Mouse (Mus musculus) stomach, postnatal 0 days (tissue): ENCODE results near the gene Vamp8. TPM values are rescaled to one million over a fixed set of nuclear protein-coding genes. Genes with fewer than 3 reads are reported as not detected.

Experiments
- ATAC-seq: fragments of 200-750 bp; cut with Nextera tagmentation; 2 replicates; pipeline ENCODE4 v1.8.0; 2017; ENCODE audit not compliant: low FRiP score, low TSS enrichment
- DNase-seq: peaks from one replicate; pipeline ENCODE4 v3.0.0-alpha.2; 2016; ENCODE audit warnings: low spot score
- H3K27ac ChIP-seq: fragments of 300-500 bp; sonication (generic); replicated peaks from 2 replicates; pipeline ENCODE4 v1.5.1; 2014; ENCODE audit warnings: mild to moderate bottlenecking, control low read depth
- H3K27me3 ChIP-seq: fragments of 300-500 bp; sonication (generic); 2 replicates; pipeline ENCODE4 v1.6.1; 2014; ENCODE audit warnings: low read length; ENCODE audit not compliant: control insufficient read depth, insufficient read depth
- H3K36me3 ChIP-seq: fragments of 300-500 bp; sonication (generic); 2 replicates; pipeline ENCODE4 v1.6.1; 2014; ENCODE audit warnings: low read length, mixed read lengths; ENCODE audit not compliant: control insufficient read depth, insufficient read depth
- H3K4me1 ChIP-seq: fragments of 300-500 bp; sonication (generic); replicated peaks from 2 replicates; pipeline ENCODE4 v1.6.1; 2014; ENCODE audit warnings: antibody characterized with exemption; ENCODE audit not compliant: control insufficient read depth, insufficient read depth
- H3K4me2 ChIP-seq: fragments of 300-500 bp; sonication (generic); replicated peaks from 2 replicates; pipeline ENCODE4 v1.6.1; 2014; ENCODE audit warnings: low read depth, mild to moderate bottlenecking, control low read depth, moderate library complexity
- H3K4me3 ChIP-seq: fragments of 300-500 bp; sonication (generic); 2 replicates; pipeline ENCODE4 v1.5.1; 2014; ENCODE audit warnings: low read depth, low read length, control low read depth
- H3K9ac ChIP-seq: fragments of 300-500 bp; sonication (generic); 2 replicates; pipeline ENCODE4 v1.6.1; 2014; ENCODE audit warnings: mild to moderate bottlenecking, low read length, control low read depth, mixed read lengths
- H3K9me3 ChIP-seq: fragments of 300-500 bp; sonication (generic); 2 replicates; pipeline ENCODE4 v1.6.1; 2016; ENCODE audit warnings: low read length; ENCODE audit not compliant: control insufficient read depth
- CTCF ChIP-seq: IDR thresholded peaks from 2 replicates; pipeline ENCODE4 v1.5.1; 2016; ENCODE audit warnings: antibody characterized with exemption, low read depth, mild to moderate bottlenecking, moderate library complexity
- EP300 ChIP-seq: optimal IDR thresholded peaks from 2 replicates; pipeline ENCODE3; 2016; ENCODE audit warnings: antibody characterized with exemption
- WGBS: fragments of 180-500 bp; shearing (Covaris S2); extraction: QIAGEN DNeasy Blood & Tissue Kit; methylation state at CpG from one replicate; pipeline ENCODE4 v1.1.7; 2014; 5-methylcytosine and 5-hydroxymethylcytosine counted together
- polyA plus RNA-seq: library from polyadenylated mRNA; unstranded; fragments of >200 nt; fragmentation: Nextera tagmentation; extraction: Ambion mirVana; gene quantifications from 2 replicates; pipeline ENCODE4 v1.2.1, GENCODE M21; 2015

Gene Vamp8
- polyA plus RNA-seq, 1 experiment from 2014 or later, result 368 TPM

- peak overlapping the region; percentile 74 for H3K9ac ChIP-seq
- peak overlapping the region; percentile 71 for H3K4me3 ChIP-seq
- peak; percentile 74 for TF ChIP-seq EP300
- peak; percentile 64 for TF ChIP-seq CTCF
- peak overlapping the region; percentile 82 for H3K4me2 ChIP-seq
- H3K27me3 ChIP-seq, result no peaks in the 10 kb centered on the region
- WGBS, result under 1% methylated on average over 42 of the region's 42 CpGs
- H3K27ac ChIP-seq, result peak overlapping the region; percentile 87
- ATAC-seq (peak; percentile 97), DNase-seq (peak; percentile 96)
- no peaks in the 10 kb centered on the region for H3K9me3 ChIP-seq
- H3K36me3 ChIP-seq, result 0 out of 2 replicates have a peak, but pooled peaks cover 4% of the 10 kb centered on the region
- H3K4me1 ChIP-seq, result peaks cover 9% of the 10 kb centered on the region
Observed at GRCm38 (mm10) chr6:72362132-72363028, 28.1 kb downstream of the Vamp8 start.

- Histone ChIP-seq H3K9ac (peak overlapping the region; percentile 74; the same call in 1 of the 2 replicates), H3K27ac (no peak overlapping the region), H3K4me2 (peak overlapping the region; percentile 82), H3K4me3 (peak overlapping the region; percentile 71), H3K27me3 (no peaks in the 10 kb centered on the region), H3K9me3 (no peaks in the 10 kb centered on the region), H3K36me3 (0 out of 2 replicates have a peak, but pooled peaks cover 4% of the 10 kb centered on the region), H3K4me1 (peaks cover 9% of the 10 kb centered on the region)
- no peak for ATAC-seq
- 46% methylated on average over 5 of the region's 5 CpGs for WGBS
- no peak for DNase-seq
- TF ChIP-seq EP300 (no peak), CTCF (no peak)
Observed at GRCm38 (mm10) chr6:72361121-72361551, 29.4 kb downstream of the Vamp8 start.

GRCm38 (mm10) chr6:72360599-72360935 lies 29.9 kb downstream of the Vamp8 start:
- Histone ChIP-seq H3K27me3 (no peaks in the 10 kb centered on the region), H3K9ac (no peak overlapping the region), H3K36me3 (0 out of 2 replicates have a peak, but pooled peaks cover 4% of the 10 kb centered on the region), H3K4me3 (no peak overlapping the region), H3K4me1 (peaks cover 9% of the 10 kb centered on the region), H3K4me2 (peak overlapping the region; percentile 82; the same call in 1 of the 2 replicates), H3K9me3 (no peaks in the 10 kb centered on the region), H3K27ac (no peak overlapping the region)
- TF ChIP-seq EP300 (no peak), CTCF (no peak)
- 38% methylated on average over 7 of the region's 7 CpGs for WGBS
- ATAC-seq (no peak), DNase-seq (no peak)

- H3K27ac ChIP-seq, result no peak overlapping the region
- DNase-seq (no peak), ATAC-seq (no peak)
- H3K4me2 ChIP-seq, result peak overlapping the region; percentile 82; the same call in 1 of the 2 replicates
- WGBS, result 63% methylated on average over 11 of the region's 11 CpGs
- peaks cover 9% of the 10 kb centered on the region for H3K4me1 ChIP-seq
- TF ChIP-seq CTCF (no peak), EP300 (no peak)
- H3K9ac ChIP-seq, result no peak overlapping the region
- no peaks in the 10 kb centered on the region for H3K27me3 ChIP-seq
- no peaks in the 10 kb centered on the region for H3K9me3 ChIP-seq
- 0 out of 2 replicates have a peak, but pooled peaks cover 4% of the 10 kb centered on the region for H3K36me3 ChIP-seq
- no peak overlapping the region for H3K4me3 ChIP-seq
Observed at GRCm38 (mm10) chr6:72359891-72360598, 30.5 kb downstream of the Vamp8 start.

GRCm38 (mm10) chr6:72359343-72359742 lies 31.2 kb downstream of the Vamp8 start:
- WGBS, result 75% methylated on average over 2 of the region's 2 CpGs
- no peak for DNase-seq
- Histone ChIP-seq H3K4me2 (no peak overlapping the region), H3K9ac (no peak overlapping the region), H3K4me3 (no peak overlapping the region), H3K9me3 (no peaks in the 10 kb centered on the region), H3K36me3 (0 out of 2 replicates have a peak, but pooled peaks cover 4% of the 10 kb centered on the region), H3K4me1 (peaks cover 13% of the 10 kb centered on the region), H3K27me3 (no peaks in the 10 kb centered on the region), H3K27ac (no peak overlapping the region)
- no peak for TF ChIP-seq EP300
- TF ChIP-seq CTCF, result no peak
- ATAC-seq, result no peak
